Mouse (Mus musculus) thymus, postnatal 36 days (tissue): ENCODE measurements around the gene Gabarapl2.

Experiments
- DNase-seq, 2 experiments: peaks; one replicate each; pipeline ENCODE4 v3.0.0; 2022; ENCODE audit warnings: mixed read lengths in 2 of 2

Gabarapl2 gene

GRCm38 (mm10) chr8:111940171-111941100 lies at the start of gene Gabarapl2:
Gabarapl2 (plus strand) TSS chr8:111940703.
- peak; percentile 93 to 95 for DNase-seq

- DNase-seq, result no peak
Measured at GRCm38 (mm10) chr8:111890911-111891303, 49.6 kb upstream of the Gabarapl2 start.

GRCm38 (mm10) chr8:111891983-111892382 lies 48.5 kb upstream of the Gabarapl2 start:
- DNase-seq, result no peak

- no peak for DNase-seq
Measured at GRCm38 (mm10) chr8:111892615-111893014, 47.9 kb upstream of the Gabarapl2 start.

GRCm38 (mm10) chr8:111894955-111895354 lies 45.5 kb upstream of the Gabarapl2 start:
- no peak for DNase-seq

GRCm38 (mm10) chr8:111898586-111898985 lies 41.9 kb upstream of the Gabarapl2 start:
- DNase-seq, result no peak

- DNase-seq, result no peak
Measured at GRCm38 (mm10) chr8:111902080-111902479, 38.4 kb upstream of the Gabarapl2 start.

- DNase-seq, result no peak
Measured at GRCm38 (mm10) chr8:111905500-111906121, 34.9 kb upstream of the Gabarapl2 start.

- DNase-seq, result no peak
Measured at GRCm38 (mm10) chr8:111909621-111910450, 30.7 kb upstream of the Gabarapl2 start, which contains the start of gene Chst5. Chst5 (minus strand) TSS chr8:111910447.

GRCm38 (mm10) chr8:111911572-111911971 lies 28.9 kb upstream of the Gabarapl2 start:
- no peak for DNase-seq

- no peak for DNase-seq
Measured at GRCm38 (mm10) chr8:111912860-111913432, 27.6 kb upstream of the Gabarapl2 start.

GRCm38 (mm10) chr8:111919663-111920062 lies 20.8 kb upstream of the Gabarapl2 start:
- DNase-seq, result no peak

GRCm38 (mm10) chr8:111920971-111921370 lies 19.5 kb upstream of the Gabarapl2 start:
- DNase-seq, result no peak

GRCm38 (mm10) chr8:111923383-111923804 lies 17.1 kb upstream of the Gabarapl2 start:
- peak; percentile 22 for DNase-seq

- DNase-seq, result no peak
Measured at GRCm38 (mm10) chr8:111924976-111925375, 15.5 kb upstream of the Gabarapl2 start.

GRCm38 (mm10) chr8:111929648-111930344 lies 10.7 kb upstream of the Gabarapl2 start:
- DNase-seq, result no peak

- no peak for DNase-seq
Measured at GRCm38 (mm10) chr8:111931721-111932120, 8.8 kb upstream of the Gabarapl2 start.

- peak in 1 of 2 experiments; percentile 23 for DNase-seq
Measured at GRCm38 (mm10) chr8:111932580-111933336, 7.7 kb upstream of the Gabarapl2 start.

GRCm38 (mm10) chr8:111933348-111934076 lies 7.0 kb upstream of the Gabarapl2 start, which contains the start of gene Tmem231:
Tmem231 (minus strand) TSS chr8:111933881.
- DNase-seq, result peak; percentile 82 to 89

GRCm38 (mm10) chr8:111934201-111934600 lies 6.3 kb upstream of the Gabarapl2 start:
- no peak for DNase-seq
